Mouse (Mus musculus): ENCODE measurements at regions not wholly inside any gene's neighbourhood (a gene's known extent, or its start where the extent isn't known, plus 50 kb on each side); places are given as distances from the start of the nearest gene placed in this dataset.

GRCm38 (mm10) chr14:33797551-33798303 lies 125.7 kb upstream of the Gdf10 start:
- DNase-seq (ENCODE audit: low spot score in 2 of 2), result no peak

GRCm38 (mm10) chr14:33804321-33804720 lies 119.1 kb upstream of the Gdf10 start:
- no peak for DNase-seq (ENCODE audit: low spot score in 2 of 2)

- DNase-seq (ENCODE audit: low spot score in 2 of 2), result no peak
These were observed 118.7 kb upstream of the Gdf10 start for GRCm38 (mm10) chr14:33804721-33805120.

GRCm38 (mm10) chr14:33807196-33807595 lies 116.2 kb upstream of the Gdf10 start:
- DNase-seq (ENCODE audit: low spot score in 2 of 2), result no peak

GRCm38 (mm10) chr14:33808593-33809265 lies 114.7 kb upstream of the Gdf10 start:
- DNase-seq (ENCODE audit: low spot score in 2 of 2), result no peak

GRCm38 (mm10) chr14:33810584-33810983 lies 112.8 kb upstream of the Gdf10 start:
- no peak for DNase-seq (ENCODE audit: low spot score in 2 of 2)

- DNase-seq (ENCODE audit: low spot score in 2 of 2), result no peak
These were observed 112.1 kb upstream of the Gdf10 start for GRCm38 (mm10) chr14:33811241-33811640.

- DNase-seq (ENCODE audit: low spot score in 2 of 2), result no peak
These were observed 111.1 kb upstream of the Gdf10 start for GRCm38 (mm10) chr14:33812266-33812665.

- no peak for DNase-seq (ENCODE audit: low spot score in 2 of 2)
These were observed 110.6 kb upstream of the Gdf10 start for GRCm38 (mm10) chr14:33812772-33813171.

- DNase-seq (ENCODE audit: low spot score in 2 of 2), result no peak
These were observed 110.1 kb upstream of the Gdf10 start for GRCm38 (mm10) chr14:33813274-33813673.

- DNase-seq (ENCODE audit: low spot score in 2 of 2), result no peak
These were observed 109.3 kb upstream of the Gdf10 start for GRCm38 (mm10) chr14:33814107-33814506.

GRCm38 (mm10) chr14:33814599-33814998 lies 108.8 kb upstream of the Gdf10 start:
- DNase-seq (ENCODE audit: low spot score in 2 of 2), result no peak

- no peak for DNase-seq (ENCODE audit: low spot score in 2 of 2)
These were observed 102.7 kb upstream of the Gdf10 start for GRCm38 (mm10) chr14:33820541-33821260.

GRCm38 (mm10) chr14:33821436-33821835 lies 102.0 kb upstream of the Gdf10 start:
- DNase-seq (ENCODE audit: low spot score in 2 of 2), result no peak

- DNase-seq (ENCODE audit: low spot score in 2 of 2), result peak; percentile 12 to 30
These were observed 98.9 kb upstream of the Gdf10 start for GRCm38 (mm10) chr14:33824421-33824874.

GRCm38 (mm10) chr14:33826003-33826644 lies 97.3 kb upstream of the Gdf10 start:
- DNase-seq (ENCODE audit: low spot score in 2 of 2), result no peak

- DNase-seq (ENCODE audit: low spot score in 2 of 2), result no peak
These were observed 90.6 kb upstream of the Gdf10 start for GRCm38 (mm10) chr14:33832650-33833319.

- DNase-seq (ENCODE audit: low spot score in 2 of 2), result no peak
These were observed 87.0 kb upstream of the Gdf10 start for GRCm38 (mm10) chr14:33836341-33836740.

- DNase-seq (ENCODE audit: low spot score in 2 of 2), result no peak
These were observed 81.6 kb upstream of the Gdf10 start for GRCm38 (mm10) chr14:33841821-33842220.

- no peak for DNase-seq (ENCODE audit: low spot score in 2 of 2)
These were observed 69.9 kb upstream of the Gdf10 start for GRCm38 (mm10) chr14:33853499-33853898.

GRCm38 (mm10) chr14:33854181-33854580 lies 69.2 kb upstream of the Gdf10 start:
- no peak for DNase-seq (ENCODE audit: low spot score in 2 of 2)

Data from right cerebral cortex, postnatal 36 days (tissue).